Mouse (Mus musculus) cerebellum, adult 2 months (tissue): ENCODE measurements at regions not wholly inside any gene's neighbourhood (a gene's known extent, or its start where the extent isn't known, plus 50 kb on each side); places are given as distances from the start of the nearest gene placed in this dataset.
A peak's percentile ranks its signal among the peaks of the same experiment; 100 is the strongest.

Source experiments
- DNase-seq, 2 experiments: peaks; one replicate each; pipeline ENCODE4 v3.0.0; 2021
- H3K27ac ChIP-seq: fragments of 200-500 bp; 2 replicates; pipeline ENCODE4 v1.5.1; 2012; ENCODE audit warnings: low read length, control low read depth, inconsistent platforms; ENCODE audit not compliant: insufficient read depth
- H3K27me3 ChIP-seq: fragments of 200-500 bp; 2 replicates; pipeline ENCODE4 v1.6.1; 2012; ENCODE audit warnings: inconsistent platforms, mild to moderate bottlenecking, low read length, moderate library complexity; ENCODE audit not compliant: control insufficient read depth, insufficient read depth
- H3K4me1 ChIP-seq: fragments of 200-500 bp; 2 replicates; pipeline ENCODE4 v1.6.1; 2011; ENCODE audit warnings: low read length; ENCODE audit not compliant: control insufficient read depth, insufficient read depth
- H3K4me3 ChIP-seq: fragments of 200-500 bp; replicated peaks from 2 replicates; pipeline ENCODE3; 2011; ENCODE audit warnings: mild to moderate bottlenecking, low read depth, low read length, control low read depth; ENCODE audit not compliant: insufficient read depth
- CTCF ChIP-seq: fragments of 200-500 bp; IDR thresholded peaks from 2 replicates; pipeline ENCODE4 v1.5.1; 2011; ENCODE audit warnings: low read depth, mild to moderate bottlenecking, control low read depth, low read length, moderate library complexity, borderline replicate concordance; ENCODE audit not compliant: insufficient read depth
- POLR2A ChIP-seq: fragments of 200-500 bp; IDR thresholded peaks from 2 replicates; pipeline ENCODE4 v1.6.1; 2011; ENCODE audit warnings: low read length, control low read depth, borderline replicate concordance; ENCODE audit not compliant: insufficient read depth
- WGBS: fragments of 180-500 bp; shearing (Covaris S2); methylation state at CpG from one replicate; pipeline ENCODE4 v1.1.7; 2018; 5-methylcytosine and 5-hydroxymethylcytosine counted together

DNA sequence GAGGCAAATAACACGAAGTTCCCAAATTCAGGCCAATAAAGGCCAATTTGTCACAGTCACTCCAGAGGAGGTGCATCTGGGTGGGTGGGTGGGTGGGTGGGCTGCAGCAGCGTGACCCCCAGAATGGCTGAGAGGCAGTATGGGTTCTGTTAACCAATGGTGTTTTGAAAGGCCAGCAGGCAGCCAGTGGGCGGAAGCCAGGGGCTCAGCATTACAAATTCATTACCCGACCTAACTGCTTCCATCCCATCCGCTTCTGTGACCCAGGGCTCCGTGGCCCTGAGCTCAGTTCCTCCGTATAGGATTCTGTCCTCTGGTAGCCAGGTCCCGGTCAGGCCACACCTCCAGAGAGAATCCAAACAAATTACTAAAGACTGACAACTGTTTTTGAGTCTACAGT, 463.5 kb downstream of the Med13l start:
- 36% methylated on average over 8 of the region's 8 CpGs for WGBS
- H3K27me3 ChIP-seq = no peaks in the 10 kb centered on the region
- TF ChIP-seq POLR2A (no peak), CTCF (no peak)
- H3K4me1 ChIP-seq = no peaks in the 10 kb centered on the region
- H3K4me3 ChIP-seq = no peak overlapping the region
- DNase-seq = no peak
- no peak overlapping the region for H3K27ac ChIP-seq

DNA sequence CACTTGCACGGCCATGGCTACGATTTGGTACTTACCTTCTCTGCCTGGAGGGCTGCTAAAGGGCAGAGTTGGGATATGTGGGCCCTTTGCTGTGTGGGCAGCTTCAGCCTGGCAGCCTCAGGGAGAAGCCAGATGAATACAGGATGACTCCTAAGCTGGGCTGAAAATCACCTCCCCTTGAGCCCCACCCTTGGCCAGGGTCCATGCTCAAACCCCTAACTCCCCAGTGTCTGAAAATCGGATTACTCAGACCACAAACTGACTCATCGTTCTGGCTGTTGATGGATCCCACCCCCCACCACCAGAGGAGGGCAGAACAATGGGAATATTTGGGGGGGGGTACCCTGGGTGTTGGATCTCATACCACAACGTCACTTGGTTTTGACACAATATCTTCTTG, 471.6 kb downstream of the Med13l start:
- TF ChIP-seq POLR2A (no peak), CTCF (no peak)
- no peaks in the 10 kb centered on the region for H3K4me1 ChIP-seq
- WGBS = 70% methylated on average over 5 of the region's 5 CpGs
- no peak for DNase-seq
- H3K4me3 ChIP-seq = no peak overlapping the region
- H3K27me3 ChIP-seq = no peaks in the 10 kb centered on the region; the same call in 1 of the 2 replicates
- H3K27ac ChIP-seq = no peak overlapping the region

- Histone ChIP-seq H3K4me1 (no peaks in the 10 kb centered on the region), H3K27ac (no peak overlapping the region), H3K27me3 (no peaks in the 10 kb centered on the region), H3K4me3 (no peak overlapping the region)
- WGBS = 93% methylated on average over 10 of the region's 10 CpGs
- no peak for DNase-seq
- TF ChIP-seq POLR2A (no peak), CTCF (no peak)
Observed at GRCm38 (mm10) chr5:119044548-119044947, 484.1 kb downstream of the Med13l start.

GRCm38 (mm10) chr5:119047581-119047980, 487.1 kb downstream of the Med13l start:
- DNase-seq = no peak
- Histone ChIP-seq H3K4me3 (no peak overlapping the region), H3K4me1 (no peaks in the 10 kb centered on the region), H3K27ac (no peak overlapping the region), H3K27me3 (no peaks in the 10 kb centered on the region)
- TF ChIP-seq POLR2A (no peak), CTCF (no peak)
- 19% methylated on average over 4 of the region's 4 CpGs for WGBS

GRCm38 (mm10) chr5:119052354-119052996, 492.0 kb downstream of the Med13l start:
- Histone ChIP-seq H3K27me3 (no peaks in the 10 kb centered on the region), H3K27ac (no peak overlapping the region), H3K4me1 (peaks cover 3% of the 10 kb centered on the region; the same call in 1 of the 2 replicates), H3K4me3 (no peak overlapping the region)
- 79% methylated on average over 11 of the region's 11 CpGs for WGBS
- no peak for DNase-seq
- TF ChIP-seq CTCF (no peak), POLR2A (no peak)

- no peak for DNase-seq
Observed at GRCm38 (mm10) chr5:119053738-119054137, 493.3 kb downstream of the Med13l start.

DNA sequence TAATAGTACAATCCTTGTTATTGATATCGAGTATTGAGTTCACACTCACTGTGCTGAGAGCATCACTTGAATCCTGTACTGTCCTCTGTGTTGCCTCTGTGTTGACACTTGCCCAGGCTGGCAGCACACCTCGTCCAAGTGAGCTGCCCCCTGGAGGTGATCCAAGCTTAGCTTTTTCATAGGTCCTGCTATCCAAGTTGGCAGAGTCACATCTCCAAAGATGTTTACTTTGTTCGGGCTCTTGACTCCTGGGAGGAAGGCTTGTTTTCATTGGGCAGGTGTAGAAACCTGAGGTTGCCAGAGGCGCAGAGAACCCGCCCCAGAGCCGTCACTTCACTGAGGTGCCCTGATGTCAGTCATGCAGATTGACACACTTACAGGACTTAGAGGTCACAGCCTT, 493.9 kb downstream of the Med13l start:
- DNase-seq = no peak
- Histone ChIP-seq H3K4me1 (peaks cover 3% of the 10 kb centered on the region; the same call in 1 of the 2 replicates), H3K4me3 (no peak overlapping the region), H3K27ac (no peak overlapping the region), H3K27me3 (no peaks in the 10 kb centered on the region)
- 43% methylated on average over 6 of the region's 6 CpGs for WGBS
- TF ChIP-seq CTCF (no peak), POLR2A (no peak)

More at GRCm38 (mm10) chr5:119053738-119054137, 493.3 kb downstream of the Med13l start:
- TF ChIP-seq CTCF = no peak
- no peak for TF ChIP-seq POLR2A
- peaks cover 3% of the 10 kb centered on the region; the same call in 1 of the 2 replicates for H3K4me1 ChIP-seq
- no peaks in the 10 kb centered on the region for H3K27me3 ChIP-seq
- H3K27ac ChIP-seq = no peak overlapping the region
- H3K4me3 ChIP-seq = no peak overlapping the region
- 95% methylated on average over 8 of the region's 8 CpGs for WGBS

- H3K4me3 ChIP-seq = no peak overlapping the region
- no peaks in the 10 kb centered on the region for H3K27me3 ChIP-seq
- H3K27ac ChIP-seq = no peak overlapping the region; the same call in 1 of the 2 replicates
- H3K4me1 ChIP-seq = peaks cover 3% of the 10 kb centered on the region; the same call in 1 of the 2 replicates
- no peak for TF ChIP-seq POLR2A
- TF ChIP-seq CTCF = no peak
- 7% methylated on average over 12 of the region's 12 CpGs for WGBS
- peak; percentile 51 to 61 for DNase-seq
Observed at GRCm38 (mm10) chr5:119055430-119055829, 495.0 kb downstream of the Med13l start.
